Mouse (Mus musculus) thymus, postnatal 0 days (tissue): ENCODE measurements around the gene Ptger3. TPM values are rescaled to one million over a fixed set of nuclear protein-coding genes. Genes with fewer than 3 reads are reported as not detected.

Source experiments
- microRNA counts: library from miRNA; unstranded; fragments of <30 nt; microRNA quantifications from one replicate; lab custom pipeline; 2015
- microRNA-seq: library from miRNA; unstranded; fragments of <30 nt; microRNA quantifications from one replicate; pipeline ENCODE4, GENCODE M21; 2016; ENCODE audit warnings: borderline number of aligned reads
- polyA plus RNA-seq: library from polyadenylated mRNA; unstranded; fragments of >200 nt; fragmentation: Nextera tagmentation; extraction: Ambion mirVana; gene quantifications from 2 replicates; pipeline ENCODE4 v1.2.1, GENCODE M21; 2015

The Ptger3 gene
- polyA plus RNA-seq, 1 experiment from 2014 or later = 2.8 TPM

MicroRNAs within 50 kb of the gene (microRNA counts, 519-probe panel; counts per million panel counts)
- microRNA mmu-miR-186 (lab: Ali Mortazavi, UCI) = 473 counts per million, percentile 71 among the panel's probes with 10 or more counts

Small RNA genes lying within 50 kb of the gene (microRNA-seq; reads per million reads assigned to microRNA genes)
- 1,044 reads per million, percentile 72 among the genes with 10 or more reads in this experiment for gene Mir186

Other genes starting within 250 kb of the Ptger3 start
- gene Zranb2, start 32.7 kb upstream of the Ptger3 start, polyA plus RNA-seq = 94.0 and 108 TPM in 2 replicates